Mouse (Mus musculus): ENCODE measurements around the gene Wif1.

- no peak for TF ChIP-seq CTCF (conservative IDR thresholded peaks at IDR 0.05; ENCODE audit: insufficient read depth, insufficient read length, low read depth, low read length)
- TF ChIP-seq POLR2A (IDR thresholded peaks at IDR 0.05; ENCODE audit: low read depth, low read length) = no peak
Observed at GRCm38 (mm10) chr10:121067416-121067951, 33.7 kb downstream of the Wif1 start.
